17 mouse cellular contexts compared by ENCODE assay signal in genomic region chr15:83749436-83749835, GRCm38 (mm10). TPM values are rescaled to one million over a fixed set of nuclear protein-coding genes. Genes with fewer than 3 reads are reported as not detected.
"Had no signal": no experiment of that assay in that cellular context is flagged by ENCODE, and none has a peak within 500 bp of the region (broad histone marks: within the 10 kb centered on the region; RNA-seq: fewer than 3 reads in every experiment).

No protein-coding gene starts in this region.

- H3K27ac ChIP-seq: kidney, postnatal 0 days; layer of hippocampus, adult 2 months; liver, embryonic 13.5 days; macrophage; midbrain, embryonic 13.5 days had no signal

- H3K4me2 ChIP-seq: liver, embryonic 13.5 days; midbrain, embryonic 13.5 days had no signal

- H3K36me3 ChIP-seq: liver, embryonic 13.5 days; midbrain, embryonic 13.5 days had no signal

- H3K4me3 ChIP-seq: layer of hippocampus, adult 2 months; liver, embryonic 13.5 days; midbrain, embryonic 13.5 days had no signal

- H3K4me1 ChIP-seq: liver, embryonic 13.5 days; midbrain, embryonic 13.5 days had no signal

- DNase-seq: kidney, postnatal 25 days; layer of hippocampus, adult 9-11 months; liver, embryonic 13.5 days; lung, adult 2 months; lung, postnatal 14 days; thymus, adult 18-20 months; thymus, postnatal 36 days had no signal

- H3K27me3 ChIP-seq: liver, embryonic 13.5 days; midbrain, embryonic 13.5 days had no signal

- H3K9ac ChIP-seq: liver, embryonic 13.5 days; midbrain, embryonic 13.5 days had no signal

- H3K9me3 ChIP-seq: liver, embryonic 13.5 days had no signal

- ATAC-seq: midbrain, embryonic 13.5 days had no signal

RNA-seq across cellular contexts. Expression of gene Scube1, which starts 24.6 kb away (rescaled TPM):
- total RNA-seq: megakaryocyte, adult 5-6 weeks had no signal
- polyA plus RNA-seq: macrophage had no signal

RNA-seq across cellular contexts. Expression of gene Mpped1, which starts 29.8 kb away (rescaled TPM):
- total RNA-seq: liver, adult 2 months; megakaryocyte, adult 5-6 weeks had no signal
- polyA plus RNA-seq: large intestine, adult 2 months; liver, embryonic 16.5 days; lung, adult 2 months; macrophage; small intestine, adult 2 months; urinary bladder, adult 2 months had no signal
